Mouse (Mus musculus): ENCODE results near the gene Fxyd1. TPM values are rescaled to one million over a fixed set of nuclear protein-coding genes. Genes with fewer than 3 reads are reported as not detected.

The Fxyd1 gene
- polyA plus RNA-seq, 1 experiment from 2014 or later, result not detected

DNA sequence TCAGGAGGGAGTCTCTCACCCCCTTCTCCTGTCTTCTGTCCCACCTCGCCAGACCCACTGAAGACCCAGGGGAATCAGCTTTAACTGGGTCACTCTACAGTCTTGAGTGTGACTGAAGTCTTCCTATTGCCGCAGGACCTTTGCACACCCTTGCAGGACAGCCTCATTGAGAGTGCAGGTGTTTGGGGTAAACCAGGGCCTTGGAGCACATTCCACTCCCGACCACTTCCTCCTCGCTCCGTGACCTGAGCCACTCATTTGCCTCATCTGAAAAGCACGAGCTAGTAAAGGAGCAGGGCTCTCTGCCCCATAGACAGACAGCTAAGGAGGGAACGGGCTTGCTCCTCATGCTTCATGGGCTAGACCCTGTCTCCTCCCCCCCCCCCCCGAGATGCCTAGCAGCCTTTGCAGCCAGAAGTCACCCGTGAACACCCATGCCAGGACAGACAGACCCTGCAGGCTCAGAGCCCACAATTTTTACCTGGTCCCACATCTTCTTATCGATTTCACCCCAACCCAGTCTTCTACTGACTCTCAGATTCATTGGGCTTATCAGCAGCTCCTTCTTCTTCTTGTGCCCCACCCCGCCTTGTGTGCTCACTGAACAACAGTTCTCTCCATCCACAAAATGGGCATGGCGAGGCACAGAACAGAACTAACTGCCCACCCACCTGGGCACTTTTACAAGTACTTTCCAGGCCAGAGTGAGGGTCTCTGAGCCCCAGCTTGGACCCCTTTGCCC lies 16.5 kb downstream of the Fxyd1 start:
- CTCF ChIA-PET, result no interaction called here
- no peak for ATAC-seq
- in situ Hi-C loops (cut with MboI; ENCODE audit: low pct_unique_long_range_greater_than_20kb), result no loop called here
- TF ChIP-seq CTCF (IDR thresholded peaks at IDR 0.05), result no peak
- H3K27me3 ChIP-seq, result peaks cover 5% of the 10 kb centered on the region
- no peak for DNase-seq (ENCODE audit: low read depth, low spot score)
- POLR2A ChIA-PET, result no interaction called here

DNA sequence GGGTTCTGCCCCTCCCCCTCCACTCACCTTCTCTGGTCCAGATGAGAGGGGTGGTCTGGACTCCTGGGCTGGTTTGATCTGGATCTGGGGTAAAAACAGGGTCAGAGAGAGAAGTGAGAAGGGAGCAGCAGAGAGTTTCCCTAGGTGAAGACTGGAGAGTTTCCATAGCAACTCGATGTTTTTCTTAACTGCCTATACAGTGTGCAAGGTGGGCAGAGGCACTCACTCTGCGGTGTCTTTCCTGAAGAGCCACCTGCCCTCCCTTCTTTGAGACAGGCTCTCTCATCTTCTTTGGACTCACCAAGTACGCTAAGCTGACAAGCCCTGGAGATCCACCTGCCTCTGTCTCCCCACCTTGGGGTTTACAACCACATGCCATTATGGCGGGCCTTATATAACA lies 18.0 kb downstream of the Fxyd1 start:
- peaks cover 5% of the 10 kb centered on the region for H3K27me3 ChIP-seq
- DNase-seq (ENCODE audit: low read depth, low spot score), result no peak
- no peak for TF ChIP-seq CTCF (IDR thresholded peaks at IDR 0.05)
- in situ Hi-C loops (cut with MboI; ENCODE audit: low pct_unique_long_range_greater_than_20kb), result no loop called here
- ATAC-seq, result no peak
- POLR2A ChIA-PET, result no interaction called here
- CTCF ChIA-PET, result interaction anchor here (1.3 kb wide), 1 partner anchor 20 kb away, joined by 3 read pairs; the partner anchor contains the start of gene Lgi4

DNA sequence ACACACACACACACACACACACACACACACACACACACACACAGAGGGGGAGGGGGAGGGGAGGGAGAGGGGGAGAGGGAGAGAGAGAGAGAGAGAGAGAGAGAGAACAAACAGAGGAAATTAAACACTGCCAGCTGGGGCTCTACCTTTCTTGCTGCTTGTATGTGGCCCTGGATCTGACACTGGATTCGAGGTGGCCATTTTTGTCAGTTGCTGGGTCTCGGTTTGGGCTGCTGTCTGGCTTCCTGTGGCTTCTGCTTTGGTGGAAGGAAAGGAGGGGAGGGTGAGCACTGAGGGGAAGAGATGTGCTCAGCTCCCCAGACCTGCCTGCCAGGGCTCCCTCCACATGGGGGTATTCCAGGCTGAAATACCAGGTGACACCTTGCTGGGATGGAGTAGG lies 19.3 kb downstream of the Fxyd1 start:
- ChIA-PET CTCF (no interaction called here), POLR2A (no interaction called here)
- in situ Hi-C loops (cut with MboI; ENCODE audit: low pct_unique_long_range_greater_than_20kb), result no loop called here
- H3K27me3 ChIP-seq, result no peaks in the 10 kb centered on the region
- no peak for TF ChIP-seq CTCF (IDR thresholded peaks at IDR 0.05)
- ATAC-seq, result no peak
- DNase-seq (ENCODE audit: low read depth, low spot score), result no peak

DNA sequence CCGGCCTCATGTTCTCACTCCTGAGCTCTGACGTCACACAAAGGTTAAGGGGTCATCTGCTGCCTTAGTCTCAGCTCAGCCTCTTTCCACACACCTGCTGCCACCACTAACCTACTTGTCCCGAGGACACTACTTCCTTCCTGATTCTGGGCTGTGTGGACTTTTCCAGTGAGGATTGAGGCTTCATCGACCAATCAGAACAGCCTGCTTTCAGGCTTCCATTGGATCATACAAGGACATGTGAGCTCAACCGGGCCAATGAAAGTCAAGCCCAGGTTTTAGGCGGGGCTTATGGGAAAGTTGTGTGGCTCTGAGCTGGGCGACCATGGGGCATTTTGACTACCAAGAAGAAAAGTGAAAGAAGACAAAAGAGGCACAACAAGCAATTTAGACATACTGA lies 20.1 kb downstream of the Fxyd1 start:
- no peaks in the 10 kb centered on the region for H3K27me3 ChIP-seq
- DNase-seq (ENCODE audit: low read depth, low spot score), result no peak
- no peak for TF ChIP-seq CTCF (IDR thresholded peaks at IDR 0.05)
- POLR2A ChIA-PET, result interaction anchor here (0.6 kb wide), 1 partner anchor 8 kb away, joined by 3 read pairs; no protein-coding TSS in a partner anchor
- CTCF ChIA-PET, result no interaction called here
- in situ Hi-C loops (cut with MboI; ENCODE audit: low pct_unique_long_range_greater_than_20kb), result no loop called here
- ATAC-seq, result no peak

DNA sequence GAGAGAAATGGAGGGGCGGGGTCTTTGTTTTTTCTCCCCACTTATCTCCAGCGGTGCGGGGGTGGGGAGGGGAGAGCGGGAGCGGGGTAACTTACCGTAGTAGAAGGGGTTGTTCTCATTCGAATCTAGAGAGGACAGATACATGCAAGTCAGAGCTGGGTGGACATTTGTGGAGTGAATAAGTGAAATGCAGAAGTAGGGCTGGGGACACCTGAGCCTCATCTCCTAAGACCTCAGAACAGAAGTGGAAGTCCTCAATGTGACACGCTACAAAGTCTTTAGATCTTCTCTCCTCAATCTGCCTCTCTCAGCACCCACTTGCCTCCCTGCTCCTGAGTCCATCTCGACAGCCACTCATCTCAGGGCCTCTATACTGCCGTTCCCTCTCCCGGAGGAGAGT lies 21.7 kb downstream of the Fxyd1 start:
- no peak for ATAC-seq
- CTCF ChIA-PET, result no interaction called here
- in situ Hi-C loops (cut with MboI; ENCODE audit: low pct_unique_long_range_greater_than_20kb), result no loop called here

DNA sequence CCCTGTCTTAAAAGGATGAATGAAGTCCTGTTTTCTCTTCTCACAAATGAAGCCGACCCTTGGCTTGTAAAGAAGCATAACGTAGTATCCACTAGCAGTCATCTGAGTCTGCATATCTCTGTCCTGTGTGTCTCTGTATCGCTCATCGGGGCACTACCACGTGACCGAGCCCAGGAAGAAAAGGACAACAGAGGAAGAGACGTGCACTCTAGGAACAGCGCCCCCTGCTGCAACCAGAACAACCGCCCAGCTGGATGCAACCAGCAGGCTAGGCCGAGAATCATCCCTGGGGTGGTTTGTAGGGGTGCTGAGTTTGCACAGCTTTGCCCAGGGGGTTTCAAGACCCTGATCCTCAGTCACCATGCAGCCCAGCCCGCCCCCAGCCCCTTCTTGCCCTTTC lies 22.2 kb downstream of the Fxyd1 start:
- ATAC-seq (no peak), DNase-seq (ENCODE audit: low read depth, low spot score) (no peak)
- POLR2A ChIA-PET, result no interaction called here
- in situ Hi-C loops (cut with MboI; ENCODE audit: low pct_unique_long_range_greater_than_20kb), result no loop called here
- no peaks in the 10 kb centered on the region for H3K27me3 ChIP-seq
- no peak for TF ChIP-seq CTCF (IDR thresholded peaks at IDR 0.05)
- CTCF ChIA-PET, result no interaction called here

More for the DNA sequence above, 21.7 kb downstream of the Fxyd1 start:
- POLR2A ChIA-PET, result no interaction called here
- no peak for DNase-seq (ENCODE audit: low read depth, low spot score)
- no peak for TF ChIP-seq CTCF (IDR thresholded peaks at IDR 0.05)
- H3K27me3 ChIP-seq, result no peaks in the 10 kb centered on the region

DNA sequence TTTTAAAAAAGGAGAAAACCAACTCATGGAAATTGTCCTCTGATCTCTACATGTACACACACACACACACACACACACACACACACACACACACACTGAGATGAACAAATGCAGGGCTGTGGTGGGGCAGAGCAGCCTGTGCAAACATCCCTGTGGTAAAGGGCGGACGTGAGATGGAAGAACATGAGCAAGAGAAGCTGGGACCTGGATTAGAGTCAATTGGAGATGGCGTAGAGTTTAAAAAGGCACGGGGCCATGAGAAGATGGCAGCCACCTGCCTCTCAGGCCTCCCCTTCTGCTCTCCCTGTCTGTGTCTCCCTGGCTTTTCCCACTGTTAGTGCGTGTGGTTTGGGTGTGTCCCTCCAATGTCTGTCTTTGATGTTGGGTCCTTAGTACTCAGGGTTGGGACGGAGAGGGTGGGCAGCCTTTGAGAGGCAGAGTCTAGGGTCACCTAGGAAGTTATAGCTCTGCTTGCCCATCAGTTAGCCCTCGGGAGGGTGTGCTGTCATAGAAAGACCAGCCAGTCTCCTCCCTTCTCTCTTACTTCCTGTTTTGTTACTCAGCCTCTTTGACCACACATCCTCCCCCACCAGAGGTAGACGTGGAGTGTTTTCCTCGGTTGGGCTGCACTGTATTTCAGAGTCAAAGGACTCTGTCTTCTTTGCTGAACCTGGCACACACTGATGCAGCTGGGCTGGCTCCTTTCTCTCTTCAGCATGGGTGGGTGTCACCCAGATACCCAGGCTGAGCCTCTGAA lies 23.4 kb downstream of the Fxyd1 start:
- no peak for ATAC-seq
- CTCF ChIA-PET, result no interaction called here
- POLR2A ChIA-PET, result no interaction called here
- no peak for TF ChIP-seq CTCF (IDR thresholded peaks at IDR 0.05)
- H3K27me3 ChIP-seq, result no peaks in the 10 kb centered on the region
- no peak for DNase-seq (ENCODE audit: low read depth, low spot score)
- in situ Hi-C loops (cut with MboI; ENCODE audit: low pct_unique_long_range_greater_than_20kb), result no loop called here

DNA sequence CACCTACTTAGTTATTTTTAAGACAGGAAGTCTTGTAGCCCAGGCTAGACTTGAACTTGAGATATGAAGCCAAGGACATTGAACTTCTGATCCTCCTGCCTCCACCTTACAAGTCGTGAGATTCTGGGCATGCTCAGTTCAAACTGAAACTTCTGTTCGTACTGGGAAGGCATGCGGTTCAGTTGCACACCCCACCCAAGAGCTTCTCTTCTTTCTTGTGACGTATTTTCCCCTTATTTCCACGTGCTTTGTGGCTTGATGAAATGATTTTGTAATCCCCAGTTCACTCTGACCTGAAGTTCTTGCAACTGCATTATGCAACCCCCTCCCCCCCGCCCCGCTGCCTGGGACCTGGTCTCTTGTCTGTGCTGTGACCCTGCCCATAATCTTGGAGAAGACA lies 25.3 kb downstream of the Fxyd1 start:
- in situ Hi-C loops (cut with MboI; ENCODE audit: low pct_unique_long_range_greater_than_20kb), result no loop called here
- TF ChIP-seq CTCF (IDR thresholded peaks at IDR 0.05), result no peak
- ChIA-PET CTCF (no interaction called here), POLR2A (no interaction called here)
- H3K27me3 ChIP-seq, result no peaks in the 10 kb centered on the region
- DNase-seq (ENCODE audit: low read depth, low spot score), result no peak
- no peak for ATAC-seq

DNA sequence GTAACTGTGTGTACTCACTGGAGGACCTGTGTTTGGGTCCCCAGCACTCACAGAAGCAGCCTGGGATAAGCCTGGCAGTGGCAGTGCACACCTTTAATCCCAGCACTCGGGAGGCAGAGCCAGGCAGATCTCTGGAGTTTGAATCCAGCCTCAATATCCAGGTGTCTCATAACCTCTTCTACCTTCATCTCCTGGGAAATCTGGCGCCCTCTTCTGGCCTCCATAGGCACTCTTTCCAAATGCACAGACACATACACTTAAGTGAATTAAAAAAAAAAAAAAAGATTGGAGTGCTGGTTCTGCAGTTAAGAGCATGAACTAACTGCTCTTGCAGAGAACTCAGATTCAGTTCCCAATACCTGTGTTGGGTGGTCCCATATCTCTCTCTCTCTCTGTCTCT lies 26.3 kb downstream of the Fxyd1 start:
- DNase-seq (ENCODE audit: low read depth, low spot score) (no peak), ATAC-seq (no peak)
- no peak for TF ChIP-seq CTCF (IDR thresholded peaks at IDR 0.05)
- ChIA-PET POLR2A (no interaction called here), CTCF (no interaction called here)
- in situ Hi-C loops (cut with MboI; ENCODE audit: low pct_unique_long_range_greater_than_20kb), result no loop called here
- no peaks in the 10 kb centered on the region for H3K27me3 ChIP-seq

DNA sequence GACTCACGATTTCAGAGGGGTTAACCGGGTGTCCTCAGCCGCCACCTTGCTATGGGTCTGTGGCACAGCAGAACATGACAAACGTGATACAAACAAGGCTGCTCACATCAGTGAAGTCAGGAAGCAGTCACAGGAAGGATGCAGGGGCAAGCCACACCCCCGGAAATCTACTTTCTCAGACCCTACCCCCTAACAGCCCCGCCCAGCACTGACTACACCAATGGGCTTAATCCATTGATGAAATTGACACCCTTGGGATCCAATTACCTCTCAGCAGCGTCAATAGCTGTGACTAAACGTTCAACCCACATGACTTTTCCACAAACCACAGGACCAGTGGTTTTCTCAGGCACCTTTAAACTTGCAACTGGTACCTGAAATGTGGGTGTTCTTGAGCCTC lies 28.4 kb downstream of the Fxyd1 start:
- in situ Hi-C loops (cut with MboI; ENCODE audit: low pct_unique_long_range_greater_than_20kb), result no loop called here
- CTCF ChIA-PET, result interaction anchor here (2.1 kb wide), 1 partner anchor 30 kb away, joined by 4 read pairs; the partner anchor contains the start of gene Lgi4
- H3K27me3 ChIP-seq, result no peaks in the 10 kb centered on the region
- DNase-seq (ENCODE audit: low read depth, low spot score) (no peak), ATAC-seq (no peak)
- no peak for TF ChIP-seq CTCF (IDR thresholded peaks at IDR 0.05)
- POLR2A ChIA-PET, result no interaction called here

DNA sequence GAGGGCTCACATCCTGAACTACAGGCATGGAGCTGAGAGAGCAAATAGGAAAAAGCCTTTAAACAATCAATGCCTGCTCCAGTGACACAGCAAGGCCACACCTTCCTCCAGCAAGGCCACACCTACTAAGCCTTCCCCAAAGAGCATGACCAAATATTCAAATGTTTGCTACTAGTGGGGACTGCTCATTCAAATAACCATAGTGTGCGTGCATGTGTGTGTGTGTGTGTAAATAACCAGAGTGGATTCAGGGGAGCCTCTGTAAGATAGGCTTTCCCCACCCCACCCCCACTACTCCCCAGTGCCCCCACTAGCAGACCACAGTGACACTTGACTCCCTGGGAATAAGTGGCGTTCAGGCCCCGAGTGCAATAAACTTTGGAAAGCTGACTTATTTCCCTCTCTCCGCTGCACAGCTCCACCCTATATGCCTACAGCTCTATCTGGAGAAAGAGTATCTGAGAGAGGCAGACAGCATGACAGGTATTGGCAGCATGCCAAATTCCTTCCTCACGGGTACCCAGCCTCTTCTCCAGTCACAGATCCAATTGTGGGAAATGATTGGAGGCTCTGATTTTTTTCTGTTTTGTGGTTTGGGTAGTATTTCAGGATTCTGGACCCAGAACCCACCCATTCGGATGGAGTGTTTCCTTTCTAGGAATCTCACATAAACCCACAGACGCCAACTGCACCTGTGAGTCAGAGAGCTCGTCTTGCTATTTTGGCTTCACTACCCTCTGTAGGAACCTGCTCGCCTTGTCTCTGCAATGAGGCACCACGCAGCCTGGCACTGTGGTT lies 39.7 kb downstream of the Fxyd1 start:
- H3K27me3 ChIP-seq, result no peaks in the 10 kb centered on the region
- CTCF ChIA-PET, result no interaction called here
- POLR2A ChIA-PET, result no interaction called here
- in situ Hi-C loops (cut with MboI; ENCODE audit: low pct_unique_long_range_greater_than_20kb), result no loop called here
- no peak for TF ChIP-seq CTCF (IDR thresholded peaks at IDR 0.05)
- ATAC-seq, result peak; percentile 82
- DNase-seq (ENCODE audit: low read depth, low spot score), result peak; percentile 89

Data from Patski (cell line).